Mouse (Mus musculus) lung, adult 2 months (tissue): ENCODE measurements around the gene Cbx6. TPM values are rescaled to one million over a fixed set of nuclear protein-coding genes. Genes with fewer than 3 reads are reported as not detected.

Experiments used
- DNase-seq: peaks from one replicate; pipeline ENCODE4 v3.0.0; 2022
- H3K4me1 ChIP-seq: fragments of 200-500 bp; 2 replicates; pipeline ENCODE4 v1.6.1; 2011; ENCODE audit warnings: low read length; ENCODE audit not compliant: control insufficient read depth, insufficient read depth
- H3K4me3 ChIP-seq: fragments of 200-500 bp; replicated peaks from 2 replicates; pipeline ENCODE3; 2011; ENCODE audit warnings: low read depth, mild to moderate bottlenecking, control low read depth, low read length; ENCODE audit errors: extremely low read depth
- CTCF ChIP-seq: fragments of 200-500 bp; IDR thresholded peaks from 2 replicates; pipeline ENCODE4 v1.5.1; 2011; ENCODE audit warnings: mild to moderate bottlenecking, low read length, control low read depth; ENCODE audit not compliant: insufficient read depth
- POLR2A ChIP-seq: fragments of 200-500 bp; IDR thresholded peaks from 2 replicates; pipeline ENCODE4 v1.6.1; 2011; ENCODE audit warnings: low read depth, mild to moderate bottlenecking, control low read depth, low read length, borderline replicate concordance; ENCODE audit errors: extremely low read depth
- WGBS: fragments of 180-500 bp; shearing (Covaris S2); methylation state at CpG from one replicate; pipeline ENCODE4 v1.1.7; 2018; 5-methylcytosine and 5-hydroxymethylcytosine counted together
- polyA plus RNA-seq: library from polyadenylated mRNA; depleted of rRNA; stranded (reverse); fragments of >200 nt; gene quantifications from 2 replicates; pipeline ENCODE4 v1.2.3, GENCODE M21; 2012

Gene Cbx6
- polyA plus RNA-seq, 1 experiment: 87.3 TPM

DNA sequence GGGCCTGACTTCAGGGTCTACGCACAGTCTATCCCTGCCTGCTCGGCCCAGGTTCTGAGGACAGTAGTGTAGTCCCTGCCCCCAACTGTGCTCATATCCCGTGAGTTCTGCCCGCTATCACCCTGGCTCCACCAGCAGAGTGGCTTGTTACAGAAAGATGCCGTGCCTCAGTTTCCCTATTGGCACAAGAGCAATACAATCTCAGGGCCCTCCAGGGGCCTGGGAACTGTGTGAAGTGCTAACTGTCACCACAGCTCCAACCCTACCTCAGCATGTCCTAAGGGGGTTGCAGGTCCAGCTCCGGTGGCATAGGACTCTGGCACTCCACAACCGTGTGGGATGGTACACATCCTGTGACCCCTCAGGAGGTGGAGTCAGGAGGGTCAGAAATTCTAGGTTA lies 37.4 kb downstream of the Cbx6 start:
- DNase-seq: no peak
- WGBS: 84% methylated on average over 7 of the region's 7 CpGs
- Histone ChIP-seq H3K4me3 (no peak overlapping the region), H3K4me1 (no peaks in the 10 kb centered on the region)
- TF ChIP-seq CTCF (no peak), POLR2A (no peak)

DNA sequence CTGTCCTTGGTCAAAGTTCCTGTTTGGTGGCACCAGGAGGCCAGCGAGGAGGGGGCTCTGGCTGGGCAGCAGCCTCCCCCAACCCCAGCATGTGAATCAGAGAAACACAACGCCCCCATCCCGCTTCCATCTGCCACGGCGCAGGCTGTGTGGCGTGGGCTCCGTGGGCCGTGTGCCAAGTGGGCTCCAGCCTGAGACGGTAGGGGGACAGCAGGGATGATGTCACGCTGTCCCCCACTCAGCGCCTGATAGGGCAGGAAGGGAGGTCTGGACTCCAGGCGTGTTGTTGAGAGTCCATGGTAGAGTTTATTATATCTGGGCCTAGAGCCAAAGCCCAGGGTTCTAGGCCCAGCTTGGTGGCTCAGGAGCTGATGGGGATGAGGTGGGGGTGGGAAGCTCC lies 38.2 kb downstream of the Cbx6 start:
- no peaks in the 10 kb centered on the region for H3K4me1 ChIP-seq
- WGBS: 73% methylated on average over 12 of the region's 12 CpGs
- no peak overlapping the region for H3K4me3 ChIP-seq
- DNase-seq: no peak
- TF ChIP-seq POLR2A (no peak), CTCF (no peak)

DNA sequence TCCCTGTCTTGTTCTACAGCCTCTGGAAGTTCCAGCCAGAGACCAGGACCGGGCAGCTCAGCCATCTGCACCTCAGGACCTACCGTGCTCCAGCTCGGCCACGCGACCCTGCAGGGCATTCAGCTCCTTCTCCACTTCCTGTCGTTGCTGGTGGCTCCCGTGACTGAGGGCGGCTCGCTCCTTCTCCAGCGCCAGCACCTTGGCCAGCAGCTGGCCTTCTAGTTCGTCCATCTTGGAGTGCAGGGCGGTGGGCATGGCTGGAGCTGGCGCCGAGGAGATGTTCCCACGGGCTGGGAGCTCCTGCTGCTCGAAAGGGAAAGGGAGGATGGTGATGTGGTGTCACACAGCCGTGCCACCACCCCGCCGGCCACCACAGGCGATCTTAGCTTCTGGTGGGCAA lies 40.3 kb downstream of the Cbx6 start:
- Histone ChIP-seq H3K4me3 (no peak overlapping the region), H3K4me1 (no peaks in the 10 kb centered on the region)
- DNase-seq: no peak
- WGBS: 25% methylated on average over 20 of the region's 20 CpGs
- no peak for TF ChIP-seq CTCF
- no peak for TF ChIP-seq POLR2A

GRCm38 (mm10) chr15:79793076-79793475 lies 41.4 kb downstream of the Cbx6 start:
- DNase-seq: no peak
- no peaks in the 10 kb centered on the region for H3K4me1 ChIP-seq
- WGBS: 90% methylated on average over 9 of the region's 9 CpGs
- H3K4me3 ChIP-seq: no peak overlapping the region
- no peak for TF ChIP-seq CTCF
- no peak for TF ChIP-seq POLR2A

DNA sequence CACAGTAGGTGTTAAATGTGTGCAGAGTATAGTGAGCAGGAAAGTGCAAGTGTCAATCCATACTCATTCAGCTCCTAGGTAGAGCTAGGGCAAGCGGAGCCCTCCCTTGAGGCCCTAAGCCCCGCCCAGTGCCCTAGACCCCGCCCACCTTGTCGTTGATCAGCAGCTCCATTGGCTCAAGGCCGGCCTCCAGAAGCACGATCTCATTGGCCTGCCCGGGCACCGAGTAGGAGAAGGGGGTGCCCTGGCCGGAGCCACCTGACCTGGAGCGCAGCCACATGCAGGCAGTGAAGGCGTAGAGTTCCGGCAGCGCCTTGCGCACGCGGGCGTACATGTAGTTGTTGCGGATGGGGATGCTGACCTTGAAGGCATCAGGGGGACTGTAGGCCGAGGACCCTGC lies 42.0 kb downstream of the Cbx6 start:
- DNase-seq: no peak
- TF ChIP-seq POLR2A (no peak), CTCF (no peak)
- no peak overlapping the region for H3K4me3 ChIP-seq
- H3K4me1 ChIP-seq: no peaks in the 10 kb centered on the region
- WGBS: 33% methylated on average over 19 of the region's 19 CpGs

- TF ChIP-seq POLR2A: no peak
- TF ChIP-seq CTCF: no peak
- peak; percentile 29 for DNase-seq
- WGBS: 4% methylated on average over 12 of the region's 12 CpGs
- H3K4me1 ChIP-seq: no peaks in the 10 kb centered on the region
- H3K4me3 ChIP-seq: no peak overlapping the region
Observed at GRCm38 (mm10) chr15:79791502-79791901, 43.0 kb downstream of the Cbx6 start.

- WGBS: 82% methylated on average over 6 of the region's 6 CpGs
Observed at GRCm38 (mm10) chr15:79790905-79791304, 43.6 kb downstream of the Cbx6 start.

DNA sequence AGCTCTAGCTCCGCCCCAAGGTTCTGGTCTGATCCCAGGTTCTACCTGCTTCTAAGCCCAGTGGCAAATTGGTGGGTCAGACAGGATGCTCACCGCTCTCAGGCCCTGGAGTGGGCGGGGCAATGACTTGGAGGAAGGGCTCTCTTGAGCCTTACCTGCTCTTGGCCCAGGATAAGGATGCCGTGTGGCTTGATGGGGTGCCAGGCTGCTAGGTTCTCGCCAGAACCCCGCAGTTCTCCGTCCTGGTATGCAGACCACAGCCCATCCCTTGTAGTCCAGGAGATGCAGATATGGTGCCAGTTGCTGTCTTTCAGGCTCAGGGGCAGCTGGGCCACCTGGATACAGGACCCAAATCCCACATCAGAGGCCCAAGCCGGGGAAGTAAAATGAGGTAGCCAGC lies 44.4 kb downstream of the Cbx6 start:
- no peak for DNase-seq
- WGBS: 53% methylated on average over 8 of the region's 8 CpGs
- TF ChIP-seq POLR2A (no peak), CTCF (no peak)
- Histone ChIP-seq H3K4me3 (no peak overlapping the region), H3K4me1 (no peaks in the 10 kb centered on the region)

More at GRCm38 (mm10) chr15:79790905-79791304, 43.6 kb downstream of the Cbx6 start:
- DNase-seq: no peak
- no peaks in the 10 kb centered on the region for H3K4me1 ChIP-seq
- no peak overlapping the region for H3K4me3 ChIP-seq
- TF ChIP-seq CTCF: no peak

- WGBS: 44% methylated on average over 8 of the region's 8 CpGs
- H3K4me3 ChIP-seq: no peak overlapping the region
- TF ChIP-seq CTCF: no peak
- no peak for TF ChIP-seq POLR2A
Observed at GRCm38 (mm10) chr15:79787815-79788214, 46.7 kb downstream of the Cbx6 start.

GRCm38 (mm10) chr15:79785056-79785455 lies 49.4 kb downstream of the Cbx6 start:
- no peak for TF ChIP-seq POLR2A
- Histone ChIP-seq H3K4me3 (no peak overlapping the region), H3K4me1 (no peaks in the 10 kb centered on the region)
- WGBS: 42% methylated on average over 1 of the region's 1 CpGs
- no peak for DNase-seq

More at GRCm38 (mm10) chr15:79787815-79788214, 46.7 kb downstream of the Cbx6 start:
- DNase-seq: no peak
- H3K4me1 ChIP-seq: no peaks in the 10 kb centered on the region

DNA sequence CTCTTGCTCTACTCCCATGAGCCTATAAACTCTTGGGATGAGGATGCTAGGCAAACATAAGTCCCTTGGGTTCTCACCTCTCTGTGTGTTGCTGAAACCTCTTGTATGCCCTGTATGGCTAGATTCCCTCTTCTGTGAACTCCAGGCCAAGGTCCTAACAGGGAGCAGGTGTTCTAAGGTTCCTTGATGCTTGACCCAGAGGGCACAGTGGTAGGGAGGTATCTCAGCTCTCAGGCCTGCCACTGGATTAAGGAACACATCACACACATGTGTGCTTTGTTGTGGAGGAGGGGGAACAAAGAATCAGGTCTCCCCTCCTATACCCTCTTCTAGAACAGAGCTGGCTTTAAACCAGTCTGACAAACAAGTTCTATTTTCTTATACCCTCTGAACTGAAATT lies 56.7 kb downstream of the Cbx6 start, which contains the start of gene Dnal4:
Dnal4 (minus strand) TSS at position 101 of the 400 bp plus-strand sequence.
- DNase-seq: no peak
- TF ChIP-seq POLR2A (no peak), CTCF (no peak)
- peaks cover 3% of the 10 kb centered on the region for H3K4me1 ChIP-seq
- no peak within 1 kb of the TSS for H3K4me3 ChIP-seq
